Mouse (Mus musculus): ENCODE measurements around the gene Pfn2.
"Not testable (repeated sequence)": the region's sequence is repeated elsewhere in the genome, so short reads cannot be mapped to it uniquely, and the experiment has no call there.

The Pfn2 gene

GRCm38 (mm10) chr3:57847760-57848185 is at the start of gene Pfn2:
Pfn2 (minus strand) TSS chr3:57848079.
- no peak for DNase-seq (ENCODE audit: low read depth, low spot score)

DNA sequence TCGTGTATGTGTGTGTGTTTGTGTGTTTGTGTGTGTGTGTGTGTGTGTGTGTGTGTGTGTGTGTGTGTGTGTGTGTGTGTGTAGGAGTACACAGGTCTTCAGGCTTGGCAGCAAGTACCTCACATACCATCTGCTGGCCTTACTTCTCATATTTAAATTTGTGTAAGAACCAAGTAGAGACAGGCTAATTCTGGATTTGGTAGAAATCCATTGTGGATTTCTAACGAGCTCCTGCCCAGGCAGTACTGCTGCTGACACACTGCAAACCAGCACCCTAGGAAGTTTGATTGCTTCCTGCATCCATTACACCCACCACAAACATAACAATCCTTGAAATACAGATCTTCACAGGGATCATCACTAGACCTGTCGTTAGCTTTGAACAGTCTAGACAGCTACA is 35.1 kb upstream of the Pfn2 start:
- DNase-seq (ENCODE audit: low read depth, low spot score), result no peak

DNA sequence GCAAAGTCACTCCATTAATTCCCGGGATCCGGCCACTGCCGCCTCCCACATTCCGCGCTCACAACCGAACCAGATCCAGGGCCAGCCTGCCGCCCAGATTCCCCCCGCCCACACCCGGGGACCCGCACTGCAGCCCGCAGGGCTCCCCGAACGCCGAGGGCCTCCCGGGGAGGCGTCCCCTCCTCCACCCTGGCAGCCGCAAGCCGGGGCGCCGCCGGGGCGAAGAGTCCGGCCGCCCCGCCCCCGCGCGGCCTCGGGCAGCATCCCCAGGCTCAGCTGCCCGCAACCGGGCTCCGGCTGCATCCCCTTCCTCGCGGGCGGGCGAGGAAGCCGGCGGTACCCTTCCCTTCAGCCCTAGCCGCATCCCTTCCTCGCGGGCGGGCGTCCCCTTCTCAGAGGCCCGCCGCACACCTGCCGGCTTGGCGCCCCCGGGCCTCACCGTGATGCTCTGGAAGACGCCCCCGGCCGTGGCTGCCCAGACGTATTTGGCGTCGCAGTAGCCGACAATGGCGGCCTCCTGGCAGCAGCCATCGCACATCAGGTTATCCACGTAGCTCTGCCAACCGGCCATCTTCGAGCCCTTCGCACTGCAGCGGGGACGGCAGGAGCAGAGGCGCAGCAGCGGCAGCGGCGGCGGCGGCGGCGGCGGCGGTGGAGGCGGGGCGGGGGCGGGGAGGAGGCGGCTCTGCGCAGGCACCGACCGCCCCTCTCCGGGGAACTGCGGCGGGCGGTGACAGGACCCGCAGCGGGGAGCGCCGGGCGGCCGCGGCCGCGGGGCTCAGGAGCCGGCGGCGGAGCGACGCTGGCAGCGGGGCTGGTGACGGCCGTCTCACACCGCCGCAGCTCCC is 743 bp downstream of the Pfn2 start:
- no peak for DNase-seq (ENCODE audit: low read depth, low spot score)

GRCm38 (mm10) chr3:57846662-57846911 is 1.3 kb downstream of the Pfn2 start:
- no peak for DNase-seq (ENCODE audit: low read depth, low spot score)

- no peak for DNase-seq (ENCODE audit: low read depth, low spot score)
Measured at GRCm38 (mm10) chr3:57845786-57846661, 1.9 kb downstream of the Pfn2 start.

- no peak for DNase-seq (ENCODE audit: low read depth, low spot score)
Measured at GRCm38 (mm10) chr3:57843775-57844174, 4.1 kb downstream of the Pfn2 start.

GRCm38 (mm10) chr3:57836911-57837310 is 11.0 kb downstream of the Pfn2 start:
- DNase-seq (ENCODE audit: low read depth, low spot score), result no peak

GRCm38 (mm10) chr3:57833585-57833984 is 14.3 kb downstream of the Pfn2 start:
- no peak for DNase-seq (ENCODE audit: low read depth, low spot score)

DNA sequence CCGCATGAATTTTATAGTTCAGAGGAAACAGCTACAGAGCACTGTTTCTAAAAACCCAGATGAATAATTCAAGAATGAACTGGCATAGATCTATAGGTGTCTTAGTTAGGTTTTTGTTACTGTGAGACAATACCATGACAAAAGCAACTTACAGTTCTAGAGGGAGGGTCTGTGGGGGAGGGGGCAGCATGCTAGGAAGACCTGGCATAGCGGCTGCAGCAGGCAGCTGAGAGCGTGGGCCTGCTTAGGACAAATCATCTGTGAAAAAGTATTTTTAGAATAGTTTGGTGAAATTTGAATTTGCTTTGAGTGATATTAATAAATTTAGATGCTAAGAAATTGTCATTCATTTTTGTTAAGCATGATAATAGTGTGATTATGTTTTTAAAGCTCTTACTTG is 22.0 kb downstream of the Pfn2 start:
- DNase-seq (ENCODE audit: low read depth, low spot score), result no peak

DNA sequence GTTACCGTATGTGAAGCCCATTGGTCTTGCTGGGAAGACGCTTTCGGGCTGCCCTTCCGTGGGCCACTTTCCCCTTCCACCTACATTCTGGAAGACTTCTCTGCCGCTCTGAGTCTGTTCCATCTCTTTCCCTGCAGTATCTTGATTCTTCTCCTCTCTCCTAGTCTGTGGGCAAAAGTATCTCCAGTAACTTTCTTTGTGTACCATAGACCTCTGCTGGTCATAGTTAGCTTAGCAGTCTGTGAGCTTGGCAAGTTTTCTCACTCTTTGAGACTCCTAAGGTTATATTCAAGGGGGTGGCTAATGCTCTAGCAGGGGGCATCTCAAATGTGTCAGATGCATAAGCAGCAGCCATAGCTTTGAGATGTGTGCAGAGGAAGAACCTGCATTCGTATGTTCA is 32.4 kb downstream of the Pfn2 start:
- no peak for DNase-seq (ENCODE audit: low read depth, low spot score)

- DNase-seq (ENCODE audit: low read depth, low spot score), result not testable (repeated sequence)
Measured at GRCm38 (mm10) chr3:57795071-57795470, 52.8 kb downstream of the Pfn2 start.
